Mouse (Mus musculus): Measurements from ENCODE around the gene Cacna1b. TPM values are rescaled to one million over a fixed set of nuclear protein-coding genes. Genes with fewer than 3 reads are reported as not detected.

Cacna1b gene
- polyA plus RNA-seq, 1 experiment from 2014 or later, result 0.08 TPM

DNA sequence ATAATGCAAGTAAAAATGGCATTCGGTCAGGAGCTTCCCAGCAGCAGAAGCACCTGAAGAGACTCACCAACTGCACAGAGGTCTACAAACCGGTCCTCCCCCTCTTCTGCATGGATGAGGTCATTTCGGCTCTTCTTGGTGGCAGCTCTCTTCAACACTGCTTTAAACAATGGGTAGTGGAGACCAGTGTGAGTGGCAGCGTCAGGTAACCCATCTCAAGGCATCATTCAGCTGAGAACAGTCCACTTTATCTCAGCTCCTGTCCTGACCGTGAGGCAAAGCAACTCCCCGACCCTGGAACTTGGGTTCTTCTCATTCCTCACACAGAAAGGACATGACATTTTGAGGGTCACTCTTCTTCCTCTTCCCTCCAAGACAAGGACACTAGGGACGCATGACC, 45.0 kb downstream of the Cacna1b start:
- Histone ChIP-seq H3K9me3 (ENCODE audit: low read length) (no peaks in the 10 kb centered on the region), H3K36me3 (ENCODE audit: insufficient read depth, low read length) (no peaks in the 10 kb centered on the region), H3K4me1 (ENCODE audit: insufficient read depth, low read depth, low read length) (no peaks in the 10 kb centered on the region), H3K27ac (ENCODE audit: low read length) (no peak overlapping the region), H3K4me2 (replicated peaks; ENCODE audit: low read depth, low read length) (no peak overlapping the region), H3K4me3 (ENCODE audit: low read depth, low read length) (no peak overlapping the region), H3K9ac (replicated peaks; ENCODE audit: low read depth) (no peak overlapping the region), H3K27me3 (replicated peaks; ENCODE audit: insufficient read depth, low read length) (no peaks in the 10 kb centered on the region)
- ATAC-seq, result no peak
- WGBS, result 69% methylated on average over 7 of the region's 7 CpGs
- DNase-seq (ENCODE audit: low spot score), result no peak
- TF ChIP-seq CTCF (IDR thresholded peaks at IDR 0.05) (no peak), EP300 (IDR thresholded peaks at IDR 0.05) (no peak)

DNA sequence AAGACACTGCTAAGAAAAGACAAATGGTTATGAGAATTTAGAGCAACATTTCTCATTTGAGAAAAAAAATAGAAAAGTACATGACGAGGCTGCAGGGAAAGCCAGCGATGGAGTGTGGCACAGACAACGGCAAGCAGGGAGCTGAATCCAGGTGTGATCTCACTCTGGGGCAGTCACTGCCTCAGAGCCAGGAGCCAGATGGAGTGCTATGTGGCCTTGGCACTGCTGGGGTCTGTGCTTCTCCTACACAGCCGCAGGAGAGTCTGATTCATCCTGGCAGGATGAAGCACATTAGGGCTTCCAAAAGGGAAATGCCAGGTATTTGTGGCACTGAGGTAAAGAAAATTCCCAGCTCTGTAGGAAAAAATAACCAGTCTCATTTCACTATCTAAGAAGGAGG, 45.5 kb downstream of the Cacna1b start:
- H3K27me3 ChIP-seq (replicated peaks; ENCODE audit: insufficient read depth, low read length), result no peaks in the 10 kb centered on the region
- H3K4me2 ChIP-seq (replicated peaks; ENCODE audit: low read depth, low read length), result no peak overlapping the region
- H3K4me1 ChIP-seq (ENCODE audit: insufficient read depth, low read depth, low read length), result no peaks in the 10 kb centered on the region
- no peaks in the 10 kb centered on the region for H3K36me3 ChIP-seq (ENCODE audit: insufficient read depth, low read length)
- no peak for TF ChIP-seq CTCF (IDR thresholded peaks at IDR 0.05)
- no peak for TF ChIP-seq EP300 (IDR thresholded peaks at IDR 0.05)
- WGBS, result 79% methylated on average over 4 of the region's 4 CpGs
- H3K9ac ChIP-seq (replicated peaks; ENCODE audit: low read depth), result no peak overlapping the region
- DNase-seq (ENCODE audit: low spot score), result no peak
- no peaks in the 10 kb centered on the region for H3K9me3 ChIP-seq (ENCODE audit: low read length)
- no peak overlapping the region for H3K27ac ChIP-seq (ENCODE audit: low read length)
- no peak for ATAC-seq
- no peak overlapping the region for H3K4me3 ChIP-seq (ENCODE audit: low read depth, low read length)

DNA sequence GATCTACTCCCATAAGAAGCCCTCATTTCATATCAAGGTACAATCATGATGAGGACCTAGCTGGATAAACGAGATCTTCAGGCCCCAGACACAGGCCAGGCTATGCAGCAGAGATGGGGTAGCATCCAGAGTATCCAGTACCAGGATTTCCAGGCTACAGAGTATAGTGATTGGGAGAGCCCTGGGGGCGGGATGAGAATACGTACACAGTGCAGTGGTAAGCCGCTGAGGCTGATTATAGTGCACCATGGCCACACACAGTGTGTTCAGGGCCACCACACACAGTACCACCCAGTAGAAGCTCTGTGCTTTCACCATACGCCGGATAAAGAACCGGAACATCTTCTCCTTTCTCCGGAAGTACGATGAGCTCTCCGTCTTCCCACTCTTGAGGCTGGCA, 57.0 kb downstream of the Cacna1b start:
- no peak overlapping the region for H3K4me2 ChIP-seq (replicated peaks; ENCODE audit: low read depth, low read length)
- ATAC-seq (no peak), DNase-seq (ENCODE audit: low spot score) (no peak)
- H3K36me3 ChIP-seq (ENCODE audit: insufficient read depth, low read length), result no peaks in the 10 kb centered on the region
- 75% methylated on average over 10 of the region's 10 CpGs for WGBS
- H3K27me3 ChIP-seq (replicated peaks; ENCODE audit: insufficient read depth, low read length), result no peaks in the 10 kb centered on the region
- H3K4me3 ChIP-seq (ENCODE audit: low read depth, low read length), result no peak overlapping the region
- no peak for TF ChIP-seq EP300 (IDR thresholded peaks at IDR 0.05)
- no peak for TF ChIP-seq CTCF (IDR thresholded peaks at IDR 0.05)
- H3K4me1 ChIP-seq (ENCODE audit: insufficient read depth, low read depth, low read length), result no peaks in the 10 kb centered on the region
- H3K27ac ChIP-seq (ENCODE audit: low read length), result no peak overlapping the region
- no peak overlapping the region for H3K9ac ChIP-seq (replicated peaks; ENCODE audit: low read depth)
- H3K9me3 ChIP-seq (ENCODE audit: low read length), result no peaks in the 10 kb centered on the region

DNA sequence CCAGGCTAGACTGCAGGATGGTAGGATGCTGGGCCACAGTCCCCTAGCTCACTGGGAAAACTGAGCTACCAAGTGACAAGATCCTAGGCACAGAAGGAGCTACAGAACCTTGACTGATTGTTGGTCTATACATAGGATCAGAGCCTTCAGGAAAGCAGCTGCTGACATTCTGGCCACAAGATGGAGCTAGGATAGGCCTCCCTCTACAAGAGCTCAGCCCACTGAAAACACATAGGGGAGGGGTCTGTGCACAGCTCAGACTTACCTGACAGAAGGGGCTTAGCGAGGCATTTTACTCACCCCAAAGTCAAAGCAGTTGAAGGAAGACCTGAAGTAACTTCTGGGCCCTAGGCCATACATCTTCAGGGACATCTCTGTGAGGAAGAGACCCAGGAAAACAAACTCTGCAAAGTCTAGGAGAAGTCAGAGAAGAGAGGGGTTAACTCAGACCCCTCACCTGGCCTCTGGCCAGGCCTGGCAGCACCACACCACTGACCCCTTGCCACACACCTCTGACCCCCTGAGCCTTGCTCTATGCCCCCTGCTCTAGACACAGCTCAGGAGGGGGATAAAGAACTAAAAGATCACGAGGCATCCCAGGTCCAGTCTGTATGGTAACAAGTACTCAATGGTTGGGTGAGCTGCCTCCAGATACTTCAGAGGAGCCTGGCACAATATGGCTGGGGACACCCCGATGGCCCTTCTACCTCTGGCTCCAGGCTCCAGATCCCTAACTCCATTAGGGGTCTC, 60.6 kb downstream of the Cacna1b start:
- no peaks in the 10 kb centered on the region for H3K9me3 ChIP-seq (ENCODE audit: low read length)
- no peak overlapping the region for H3K4me3 ChIP-seq (ENCODE audit: low read depth, low read length)
- no peak for DNase-seq (ENCODE audit: low spot score)
- no peak for TF ChIP-seq EP300 (IDR thresholded peaks at IDR 0.05)
- no peak for TF ChIP-seq CTCF (IDR thresholded peaks at IDR 0.05)
- H3K27me3 ChIP-seq (replicated peaks; ENCODE audit: insufficient read depth, low read length), result no peaks in the 10 kb centered on the region
- H3K9ac ChIP-seq (replicated peaks; ENCODE audit: low read depth), result no peak overlapping the region
- ATAC-seq, result no peak
- H3K27ac ChIP-seq (ENCODE audit: low read length), result no peak overlapping the region
- WGBS, result 76% methylated on average over 3 of the region's 3 CpGs
- no peaks in the 10 kb centered on the region for H3K36me3 ChIP-seq (ENCODE audit: insufficient read depth, low read length)
- H3K4me1 ChIP-seq (ENCODE audit: insufficient read depth, low read depth, low read length), result no peaks in the 10 kb centered on the region
- H3K4me2 ChIP-seq (replicated peaks; ENCODE audit: low read depth, low read length), result no peak overlapping the region

DNA sequence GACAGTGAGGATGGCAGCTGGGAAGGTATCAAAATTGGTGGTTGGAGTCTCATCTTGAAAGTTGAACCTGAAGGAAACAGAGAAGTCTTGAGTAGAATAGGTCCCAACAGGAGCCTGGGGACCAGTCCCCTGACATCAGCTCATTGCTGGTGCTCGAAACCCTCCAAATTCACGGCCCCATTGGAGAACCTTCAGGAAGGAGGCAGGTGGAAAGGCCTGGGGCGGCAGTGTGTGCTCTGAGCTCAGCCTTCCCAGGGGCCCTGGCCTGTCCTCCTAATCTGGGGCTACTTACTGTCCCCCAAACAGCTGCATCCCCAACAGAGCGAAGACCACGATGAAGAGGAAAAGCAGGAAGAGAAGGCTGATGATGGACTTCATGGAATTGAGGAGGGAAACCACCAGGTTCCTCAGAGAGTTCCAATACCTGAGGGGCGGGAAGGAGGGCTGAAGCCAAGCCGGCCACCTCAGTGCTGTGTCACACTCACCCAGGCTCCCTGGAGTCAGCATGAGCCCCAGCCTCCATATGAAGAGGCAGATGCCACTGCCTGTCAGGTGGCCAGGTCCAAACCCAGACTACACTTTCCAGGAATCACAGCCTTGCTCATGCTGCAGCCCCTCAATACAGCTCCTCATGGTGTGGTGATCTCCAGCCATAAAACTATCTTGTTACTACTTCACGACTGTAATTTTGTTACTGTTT, 65.5 kb downstream of the Cacna1b start:
- ATAC-seq, result no peak
- H3K9me3 ChIP-seq (ENCODE audit: low read length), result no peaks in the 10 kb centered on the region
- no peak overlapping the region for H3K9ac ChIP-seq (replicated peaks; ENCODE audit: low read depth)
- no peaks in the 10 kb centered on the region for H3K36me3 ChIP-seq (ENCODE audit: insufficient read depth, low read length)
- H3K4me3 ChIP-seq (ENCODE audit: low read depth, low read length), result no peak overlapping the region
- no peak overlapping the region for H3K27ac ChIP-seq (ENCODE audit: low read length)
- H3K4me2 ChIP-seq (replicated peaks; ENCODE audit: low read depth, low read length), result no peak overlapping the region
- no peaks in the 10 kb centered on the region for H3K27me3 ChIP-seq (replicated peaks; ENCODE audit: insufficient read depth, low read length)
- no peak for TF ChIP-seq CTCF (IDR thresholded peaks at IDR 0.05)
- no peak for TF ChIP-seq EP300 (IDR thresholded peaks at IDR 0.05)
- no peaks in the 10 kb centered on the region for H3K4me1 ChIP-seq (ENCODE audit: insufficient read depth, low read depth, low read length)
- 81% methylated on average over 8 of the region's 8 CpGs for WGBS
- DNase-seq (ENCODE audit: low spot score), result no peak

DNA sequence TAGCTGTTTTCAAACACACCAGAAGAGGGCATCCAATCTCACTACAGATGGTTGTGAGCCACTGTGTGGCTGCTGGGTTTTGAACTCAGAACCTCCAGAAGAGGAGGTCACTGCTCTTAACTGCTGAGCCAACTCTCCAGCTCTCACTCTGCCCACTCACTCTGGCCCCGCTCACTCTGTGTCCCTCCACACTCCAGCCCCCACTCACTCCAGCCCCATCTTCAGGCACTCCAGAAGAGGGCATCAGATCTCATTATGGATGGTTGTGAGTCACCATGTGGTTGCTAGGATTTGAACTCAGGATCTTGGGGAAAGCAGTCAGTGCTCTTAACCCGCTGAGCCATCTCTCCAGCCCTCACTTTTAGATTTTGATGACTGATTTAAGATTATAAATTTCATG, 70.6 kb downstream of the Cacna1b start:
- DNase-seq (ENCODE audit: low spot score) (no peak), ATAC-seq (no peak)
- no peak overlapping the region for H3K4me3 ChIP-seq (ENCODE audit: low read depth, low read length)
- H3K27me3 ChIP-seq (replicated peaks; ENCODE audit: insufficient read depth, low read length), result no peaks in the 10 kb centered on the region
- no peaks in the 10 kb centered on the region for H3K9me3 ChIP-seq (ENCODE audit: low read length)
- TF ChIP-seq EP300 (IDR thresholded peaks at IDR 0.05) (no peak), CTCF (IDR thresholded peaks at IDR 0.05) (no peak)
- no peaks in the 10 kb centered on the region for H3K36me3 ChIP-seq (ENCODE audit: insufficient read depth, low read length)
- no peak overlapping the region for H3K27ac ChIP-seq (ENCODE audit: low read length)
- no peak overlapping the region for H3K9ac ChIP-seq (replicated peaks; ENCODE audit: low read depth)
- no peaks in the 10 kb centered on the region for H3K4me1 ChIP-seq (ENCODE audit: insufficient read depth, low read depth, low read length)
- WGBS, result 98% methylated on average over 2 of the region's 2 CpGs
- no peak overlapping the region for H3K4me2 ChIP-seq (replicated peaks; ENCODE audit: low read depth, low read length)

Data from lung, postnatal 0 days (tissue).